Mouse (Mus musculus) left cerebral cortex, adult 8-10 months (tissue): ENCODE results near the gene Cntfr. TPM values are rescaled to one million over a fixed set of nuclear protein-coding genes. Genes with fewer than 3 reads are reported as not detected.

Experiments used
- DNase-seq, 2 experiments: peaks; one replicate each; pipeline ENCODE4 v3.0.0; 2022; ENCODE audit warnings: low spot score in 2 of 2
- total RNA-seq, 4 experiments: library from RNA; stranded (reverse); gene quantifications; 2 replicates each; pipeline ENCODE4 v1.2.4; 2022

Gene Cntfr
- total RNA-seq, 4 experiments from 2014 or later: 96.7 to 125 (median 111) TPM

DNA sequence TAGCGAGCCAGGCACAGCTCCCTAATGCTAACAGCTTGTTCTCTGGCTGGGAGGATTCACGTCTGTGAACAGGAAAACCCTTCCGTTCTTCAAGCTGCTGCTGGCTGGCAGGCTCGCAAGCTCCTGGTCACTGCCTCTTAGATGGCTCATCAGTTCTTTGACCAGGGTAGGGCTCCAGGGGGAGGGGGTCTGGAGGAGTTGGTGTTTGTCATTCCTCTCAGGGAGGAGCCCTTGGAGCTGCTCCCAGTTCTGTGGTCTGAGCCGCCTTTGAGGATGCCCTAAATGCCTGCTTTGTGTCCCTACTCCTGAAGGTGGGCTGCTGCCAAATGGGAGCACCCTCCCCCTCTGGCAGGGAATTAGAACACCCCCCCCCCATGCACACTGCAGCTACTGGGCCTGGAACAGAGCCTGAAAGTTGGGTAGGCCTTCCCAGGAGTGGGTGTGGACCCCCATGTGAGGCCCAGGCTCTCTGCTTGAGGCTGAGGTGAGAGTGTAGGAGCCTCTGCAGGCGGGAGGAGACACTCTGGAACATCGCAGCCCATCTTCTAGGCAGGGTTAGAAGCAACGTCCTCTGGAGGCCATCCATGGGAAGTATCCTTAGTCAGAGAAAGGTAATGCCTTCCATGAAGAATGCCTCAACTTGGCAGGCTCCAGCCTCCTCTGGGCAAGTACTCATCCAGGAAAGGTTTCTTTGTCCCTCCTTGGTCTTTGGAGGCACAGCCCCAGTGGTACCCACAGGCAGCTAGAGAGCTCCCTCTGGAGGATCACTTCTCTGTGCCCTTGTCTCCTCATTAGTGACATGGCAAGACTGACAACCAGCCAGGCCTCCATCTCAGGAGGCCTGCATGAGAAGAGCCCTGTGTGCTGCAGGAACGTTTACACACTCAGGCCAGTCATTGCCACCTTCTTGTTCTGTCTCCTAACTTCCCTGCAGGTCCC is 81.0 kb downstream of the Cntfr start:
- peak; percentile 40 to 92 for DNase-seq

- peak; percentile 68 for DNase-seq
Observed at GRCm38 (mm10) chr4:41614156-41614555, 82.7 kb downstream of the Cntfr start.

DNA sequence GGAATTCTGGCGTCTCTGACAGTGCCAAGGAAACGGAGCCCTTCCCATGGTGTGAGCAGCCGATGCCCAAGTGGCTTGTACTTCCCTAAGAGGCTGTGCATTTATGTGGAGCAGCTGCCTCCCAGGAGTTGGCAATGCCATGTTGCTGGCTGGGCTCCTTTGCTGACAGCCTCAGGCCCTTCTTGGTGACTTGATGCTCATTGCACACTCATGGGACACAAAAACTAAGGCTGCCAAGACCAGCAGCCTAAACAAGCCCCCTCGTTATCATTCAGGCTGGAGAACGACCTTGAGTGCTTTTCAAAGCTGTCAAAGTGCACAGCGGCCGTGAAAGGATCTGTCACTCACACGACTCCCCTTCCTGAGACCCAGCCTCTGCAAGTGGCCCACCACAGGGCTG is 84.7 kb downstream of the Cntfr start:
- DNase-seq: no peak

- DNase-seq: no peak
Observed at GRCm38 (mm10) chr4:41610594-41610980, 86.3 kb downstream of the Cntfr start.

DNA sequence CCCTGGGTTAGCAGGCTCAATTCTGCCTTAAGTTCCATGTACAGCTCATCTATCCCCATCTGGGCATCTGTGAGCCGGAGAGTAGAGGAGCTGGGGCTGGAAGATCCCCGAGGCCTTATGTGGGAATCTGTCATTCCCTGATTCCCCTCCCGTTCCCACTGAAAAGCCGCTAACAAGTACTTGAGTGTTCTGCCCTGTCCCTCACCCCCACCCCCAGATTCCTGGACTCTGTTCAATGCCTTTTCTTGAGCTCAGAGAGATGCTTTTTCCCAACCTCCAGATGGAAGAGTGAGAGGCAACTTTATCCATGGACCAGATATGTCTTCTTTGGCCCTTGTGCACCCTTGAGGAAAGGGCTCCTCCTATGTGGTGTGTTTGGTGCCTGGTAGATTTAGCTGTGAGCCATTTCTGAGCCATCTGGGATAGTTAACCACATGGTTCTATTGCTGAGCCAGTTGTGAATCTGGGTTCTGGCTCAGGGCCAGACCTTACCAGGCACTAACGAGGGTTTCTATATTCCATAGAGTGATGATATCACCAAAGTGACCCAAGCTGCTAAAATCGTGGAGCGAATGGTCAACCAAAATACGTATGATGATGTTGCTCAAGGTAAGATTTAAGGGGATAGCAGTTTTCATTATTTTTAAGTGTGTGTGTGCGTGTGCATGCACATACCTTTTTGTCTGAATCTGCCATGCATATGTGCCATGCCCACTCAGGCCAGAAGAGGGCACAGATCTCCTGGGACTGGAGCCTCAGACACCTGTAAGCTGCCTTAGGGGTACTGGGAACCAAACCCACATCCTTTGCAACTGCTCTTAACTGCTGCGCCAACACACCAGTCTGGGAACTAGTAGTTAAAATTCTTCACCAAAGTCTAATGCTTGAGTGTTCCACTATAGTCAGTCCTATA is 87.0 kb downstream of the Cntfr start:
- no peak for DNase-seq

Other genes starting within 250 kb of the Cntfr start
- gene Kif24, start 232.2 kb downstream of the Cntfr start, total RNA-seq: 1 to 10 TPM in 3 of 4 experiments, under 1 TPM in 1; 0.72 to 1.8 (median 1.3) TPM
- 10 to 100 TPM; 29.4 to 32.6 (median 30.5) TPM for gene Nudt2, start 231.9 kb downstream of the Cntfr start, total RNA-seq
- gene AI464131, start 194.0 kb downstream of the Cntfr start, total RNA-seq: 10 to 100 TPM; 20.9 to 26.5 (median 23.3) TPM
- 1 to 10 TPM; 2.7 to 5.7 (median 4.3) TPM for gene 1110017D15Rik, start 179.8 kb downstream of the Cntfr start, total RNA-seq
- 100 to 1,000 TPM; 201 to 205 (median 202) TPM for gene Fam219a, start 127.6 kb downstream of the Cntfr start, total RNA-seq
- gene Dnaic1, start 127.3 kb downstream of the Cntfr start, total RNA-seq: 10 to 100 TPM in 1 of 4 experiments, 1 to 10 TPM in 3; 7.7 to 11.7 (median 9.6) TPM
- gene Enho, start 56.8 kb downstream of the Cntfr start, total RNA-seq: 10 to 100 TPM; 55.3 to 62.7 (median 59.3) TPM
- 10 to 100 TPM; 31.6 to 45.5 (median 38.1) TPM for gene Il11ra1, start 2.9 kb upstream of the Cntfr start, total RNA-seq
- gene Rpp25l, start 16.4 kb upstream of the Cntfr start, total RNA-seq: 10 to 100 TPM; 28.4 to 33.9 (median 30.0) TPM
- gene Dctn3, start 26.1 kb upstream of the Cntfr start, total RNA-seq: 100 to 1,000 TPM; 158 to 167 (median 165) TPM
- under 1 TPM; 0.37 to 0.78 (median 0.54) TPM for gene Arid3c, start 34.1 kb upstream of the Cntfr start, total RNA-seq
- gene Galt, start 58.1 kb upstream of the Cntfr start, total RNA-seq: 10 to 100 TPM; 71.9 to 85.1 (median 76.5) TPM
- gene Sigmar1, start 59.1 kb upstream of the Cntfr start, total RNA-seq: 10 to 100 TPM; 49.7 to 59.2 (median 54.4) TPM
- 100 to 1,000 TPM; 189 to 252 (median 238) TPM for gene Ccl27a, start 77.2 kb upstream of the Cntfr start, total RNA-seq
- gene Gm21541, start 206.5 kb upstream of the Cntfr start, total RNA-seq: 1 to 10 TPM in 2 of 4 experiments, not detected in 2; 2.0 to 6.1 TPM
- gene Gm20878, start 244.5 kb upstream of the Cntfr start, total RNA-seq: 10 to 100 TPM; 41.9 to 50.5 (median 45.2) TPM